Mouse (Mus musculus) left cerebral cortex, postnatal 4 days (tissue): Measurements from ENCODE around the gene Antxr2. TPM values are rescaled to one million over a fixed set of nuclear protein-coding genes. Genes with fewer than 3 reads are reported as not detected.

ENCODE experiments used
- DNase-seq: peaks from one replicate; pipeline ENCODE4 v3.0.0-alpha.2; 2022
- intact Hi-C: fragments of 180-260 bp; cut with DNase I; formaldehyde crosslinking; loops from one replicate; pipeline ENCODE4 v1.15.1; 2025
- total RNA-seq, 2 experiments: library from RNA; stranded (reverse); gene quantifications; 2 replicates each; pipeline ENCODE4 v1.2.3; 2021

The Antxr2 gene
- total RNA-seq, 2 experiments from 2014 or later = 4.5 to 6.7 TPM

GRCm38 (mm10) chr5:97996500-97997176 lies 34.2 kb downstream of the Antxr2 start:
- intact Hi-C loops = no loop called here
- DNase-seq = no peak

GRCm38 (mm10) chr5:97995881-97996280 lies 35.0 kb downstream of the Antxr2 start:
- DNase-seq = no peak
- intact Hi-C loops = no loop called here

- intact Hi-C loops = no loop called here
- DNase-seq = no peak
These were observed 44.1 kb downstream of the Antxr2 start for GRCm38 (mm10) chr5:97986656-97987294.

GRCm38 (mm10) chr5:97983375-97983774 lies 47.5 kb downstream of the Antxr2 start:
- no peak for DNase-seq
- intact Hi-C loops = no loop called here

GRCm38 (mm10) chr5:97980472-97980871 lies 50.4 kb downstream of the Antxr2 start:
- intact Hi-C loops = no loop called here
- no peak for DNase-seq

- no peak for DNase-seq
- intact Hi-C loops = no loop called here
These were observed 57.5 kb downstream of the Antxr2 start for GRCm38 (mm10) chr5:97973293-97973692.

GRCm38 (mm10) chr5:97972029-97972428 lies 58.8 kb downstream of the Antxr2 start:
- no peak for DNase-seq
- intact Hi-C loops = no loop called here

- DNase-seq = no peak
- intact Hi-C loops = no loop called here
These were observed 59.6 kb downstream of the Antxr2 start for GRCm38 (mm10) chr5:97971236-97971635.

GRCm38 (mm10) chr5:97967044-97967443 lies 63.8 kb downstream of the Antxr2 start:
- DNase-seq = no peak
- intact Hi-C loops = no loop called here

GRCm38 (mm10) chr5:97966101-97966500 lies 64.7 kb downstream of the Antxr2 start:
- no peak for DNase-seq
- intact Hi-C loops = no loop called here

GRCm38 (mm10) chr5:97964444-97964843 lies 66.4 kb downstream of the Antxr2 start:
- DNase-seq = no peak
- intact Hi-C loops = no loop called here

GRCm38 (mm10) chr5:97962512-97962911 lies 68.3 kb downstream of the Antxr2 start:
- intact Hi-C loops = no loop called here
- no peak for DNase-seq

- DNase-seq = no peak
- intact Hi-C loops = no loop called here
These were observed 69.1 kb downstream of the Antxr2 start for GRCm38 (mm10) chr5:97961786-97962185.

- intact Hi-C loops = no loop called here
- no peak for DNase-seq
These were observed 71.2 kb downstream of the Antxr2 start for GRCm38 (mm10) chr5:97959651-97960050.

GRCm38 (mm10) chr5:97959010-97959409 lies 71.8 kb downstream of the Antxr2 start:
- intact Hi-C loops = no loop called here
- DNase-seq = no peak

- intact Hi-C loops = no loop called here
- no peak for DNase-seq
These were observed 73.3 kb downstream of the Antxr2 start for GRCm38 (mm10) chr5:97957501-97957900.

- no peak for DNase-seq
- intact Hi-C loops = no loop called here
These were observed 76.6 kb downstream of the Antxr2 start for GRCm38 (mm10) chr5:97954193-97954772.

GRCm38 (mm10) chr5:97953241-97953920 lies 77.5 kb downstream of the Antxr2 start:
- no peak for DNase-seq
- intact Hi-C loops = no loop called here

- DNase-seq = no peak
- intact Hi-C loops = no loop called here
These were observed 83.6 kb downstream of the Antxr2 start for GRCm38 (mm10) chr5:97947261-97947660.

- no peak for DNase-seq
- intact Hi-C loops = no loop called here
These were observed 84.6 kb downstream of the Antxr2 start for GRCm38 (mm10) chr5:97946236-97946635.
